Mouse (Mus musculus): ENCODE measurements at regions not wholly inside any gene's neighbourhood (a gene's known extent, or its start where the extent isn't known, plus 50 kb on each side); places are given as distances from the start of the nearest gene placed in this dataset.

DNA sequence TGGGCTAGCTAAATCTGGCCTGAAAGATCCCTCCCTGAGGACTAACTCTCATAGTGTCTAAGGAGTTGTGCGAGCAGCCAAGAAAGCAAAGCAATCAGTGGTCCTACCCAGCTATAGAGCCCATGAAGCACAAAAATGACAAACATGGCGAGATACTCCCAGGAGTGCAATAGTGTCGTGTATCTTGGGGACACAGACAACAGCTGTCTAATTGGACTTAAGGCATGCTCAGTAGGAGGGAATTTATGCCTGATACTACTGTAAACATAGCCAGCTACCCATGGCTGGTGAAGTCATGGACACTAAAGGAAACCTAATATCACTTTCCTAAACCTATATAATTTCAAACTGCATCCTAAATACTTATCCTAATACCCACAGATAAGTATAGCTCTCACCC is 69.1 kb upstream of the Ralgapa2 start:
- TF ChIP-seq CTCF (IDR thresholded peaks at IDR 0.05; ENCODE audit: low read depth, low read length) = no peak
- TF ChIP-seq POLR2A (IDR thresholded peaks at IDR 0.05; ENCODE audit: extremely low read depth, insufficient read depth, low read length) = no peak
